Comparison of ENCODE assay signal across 7 mouse cellular contexts in the genomic region with DNA sequence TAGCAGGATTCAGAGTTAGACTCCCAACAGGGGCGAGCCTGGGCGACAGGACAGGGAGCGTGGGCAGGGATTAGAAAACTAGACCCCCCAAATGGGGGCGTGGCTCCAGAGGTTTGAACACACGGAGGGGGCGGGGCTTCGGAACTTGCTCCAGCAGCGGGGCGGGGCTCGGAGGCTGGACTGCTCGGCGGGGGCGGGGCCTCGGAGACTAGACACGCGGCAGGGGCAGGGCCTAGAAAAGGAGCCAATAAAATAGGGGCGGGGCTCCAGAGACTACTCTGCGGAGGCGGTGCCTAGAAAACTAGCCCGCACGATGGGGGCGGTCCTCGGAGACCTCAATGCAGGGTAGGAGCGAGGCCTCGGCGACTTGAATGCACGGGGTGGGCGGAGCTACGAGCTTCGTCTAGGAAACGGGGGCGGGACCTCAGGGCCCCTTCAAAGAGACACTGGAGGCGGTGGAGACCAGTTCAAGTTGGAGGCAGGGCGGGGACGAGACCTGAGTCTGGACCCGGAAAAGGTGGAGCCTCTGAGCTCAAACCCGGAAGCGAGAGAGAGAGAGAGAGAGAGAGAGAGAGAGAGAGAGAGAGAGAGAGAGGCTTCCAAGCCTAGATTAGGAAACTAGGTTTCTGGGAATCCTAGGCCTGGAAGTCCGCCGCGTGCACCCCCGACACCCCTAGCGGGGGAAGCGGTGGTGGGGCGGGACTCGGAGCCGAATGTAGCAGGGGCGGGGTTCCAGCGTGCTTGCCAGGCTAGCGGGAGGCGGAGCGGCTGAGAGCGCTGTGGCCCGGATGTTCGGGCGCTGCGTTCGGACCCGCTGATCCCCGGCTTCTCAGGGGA. TPM values are rescaled to one million over a fixed set of nuclear protein-coding genes. Genes with fewer than 3 reads are reported as not detected.
DNase-seq lines count a peak whose midpoint lies in the region; ATAC-seq lines count a peak whose summit lies in the region.

A gene (minus strand): TSS at position 111 of the 837 bp plus-strand sequence.
A gene (plus strand): TSS at position 261 of the 837 bp plus-strand sequence.

- H3K9ac ChIP-seq in embryonic facial prominence, embryonic 11.5 days (replicated peaks; ENCODE audit: low read length): peak within 1 kb of the TSS; percentile 74
- H3K9ac ChIP-seq in midbrain, embryonic 13.5 days (replicated peaks): peak within 1 kb of the TSS; percentile 76

- no peaks in the 10 kb centered on the region for H3K27me3 ChIP-seq in embryonic facial prominence, embryonic 11.5 days (ENCODE audit: control insufficient read depth, insufficient read depth, low read length)
- H3K27me3 ChIP-seq in limb, embryonic 10.5 days (ENCODE audit: low read depth, poor library complexity, severe bottlenecking): no peaks in the 10 kb centered on the region
- H3K27me3 ChIP-seq in midbrain, embryonic 13.5 days: no peaks in the 10 kb centered on the region

- H3K4me3 ChIP-seq in embryonic facial prominence, embryonic 11.5 days (ENCODE audit: low read depth, low read length): peak within 1 kb of the TSS; percentile 52
- H3K4me3 ChIP-seq in limb, embryonic 10.5 days: peak within 1 kb of the TSS; percentile 77
- H3K4me3 ChIP-seq in midbrain, embryonic 13.5 days (replicated peaks): peak within 1 kb of the TSS; percentile 66

- no peaks in the 10 kb centered on the region for H3K4me1 ChIP-seq in embryonic facial prominence, embryonic 11.5 days (ENCODE audit: control insufficient read depth, insufficient read depth, low read length)
- peaks cover 37% of the 10 kb centered on the region for H3K4me1 ChIP-seq in limb, embryonic 10.5 days
- peaks cover 53% of the 10 kb centered on the region for H3K4me1 ChIP-seq in midbrain, embryonic 13.5 days (replicated peaks)

- H3K9me3 ChIP-seq in embryonic facial prominence, embryonic 11.5 days (replicated peaks; ENCODE audit: control insufficient read depth, low read length): no peaks in the 10 kb centered on the region
- no peaks in the 10 kb centered on the region for H3K9me3 ChIP-seq in limb, embryonic 10.5 days (replicated peaks)
- no peaks in the 10 kb centered on the region for H3K9me3 ChIP-seq in midbrain, embryonic 13.5 days

- WGBS in embryonic facial prominence, embryonic 11.5 days: 2% methylated on average over 57 of the region's 60 CpGs
- WGBS in limb, embryonic 10.5 days: under 1% methylated on average over 60 of the region's 60 CpGs
- under 1% methylated on average over 60 of the region's 60 CpGs for WGBS in midbrain, embryonic 13.5 days

- no peaks in the 10 kb centered on the region for H3K36me3 ChIP-seq in embryonic facial prominence, embryonic 11.5 days (replicated peaks; ENCODE audit: control insufficient read depth, insufficient read depth, low read depth, low read length)
- peaks cover 8% of the 10 kb centered on the region for H3K36me3 ChIP-seq in limb, embryonic 10.5 days
- peaks cover 8% of the 10 kb centered on the region for H3K36me3 ChIP-seq in midbrain, embryonic 13.5 days

- peak; percentile 100 for DNase-seq in adrenal gland, postnatal 14 days
- DNase-seq in embryonic facial prominence, embryonic 11.5 days (ENCODE audit: low spot score): peak; percentile 100
- DNase-seq in kidney, adult 11 months: peak; percentile 100
- peak; percentile 99 for DNase-seq in limb, embryonic 10.5 days (ENCODE audit: low spot score)
- DNase-seq in spleen, adult 12 weeks (ENCODE audit: low spot score): peak; percentile 94

- peak within 1 kb of the TSS; percentile 76 for H3K4me2 ChIP-seq in embryonic facial prominence, embryonic 11.5 days (ENCODE audit: low read depth, low read length)
- peak within 1 kb of the TSS; percentile 77 for H3K4me2 ChIP-seq in midbrain, embryonic 13.5 days (replicated peaks)

- H3K27ac ChIP-seq in embryonic facial prominence, embryonic 11.5 days (replicated peaks; ENCODE audit: low read depth, low read length): peak within 1 kb of the TSS; percentile 91
- peak within 1 kb of the TSS; percentile 95 for H3K27ac ChIP-seq in limb, embryonic 10.5 days
- peak within 1 kb of the TSS; percentile 94 for H3K27ac ChIP-seq in midbrain, embryonic 13.5 days

- peak; percentile 97 for ATAC-seq in embryonic facial prominence, embryonic 11.5 days (replicated peaks; ENCODE audit: insufficient number of reproducible peaks, low FRiP score, low TSS enrichment, low read depth)
- peak; percentile 83 for ATAC-seq in granulocyte monocyte progenitor cell, adult 5-6 weeks (replicated peaks; ENCODE audit: poor library complexity, severe bottlenecking)
- ATAC-seq in midbrain, embryonic 13.5 days: peak; percentile 93

RNA-seq across cellular contexts. Expression of the first gene that starts in this region (rescaled TPM):
- total RNA-seq in adrenal gland, postnatal 14 days (2021): 29.9 and 31.3 TPM in 2 replicates
- 10.9 and 14.0 TPM in 2 replicates for polyA plus RNA-seq in embryonic facial prominence, embryonic 11.5 days (2014; fragmentation: Nextera tagmentation; extraction: Ambion mirVana)
- total RNA-seq in granulocyte monocyte progenitor cell, adult 5-6 weeks (2014; fragmentation: Nextera tagmentation): 0.90 and 1.8 TPM in 2 replicates
- 0.67 and 0.73 TPM in 2 replicates for total RNA-seq in granulocyte monocyte progenitor cell, adult 5-6 weeks (2017)
- 7.4 and 9.9 TPM in 2 replicates for polyA plus RNA-seq in limb, embryonic 10.5 days (2016; fragmentation: Nextera tagmentation; extraction: Ambion mirVana)
- polyA plus RNA-seq in midbrain, embryonic 13.5 days (2015; fragmentation: Nextera tagmentation; extraction: Ambion mirVana): 8.5 and 10.6 TPM in 2 replicates

RNA-seq across cellular contexts. Expression of the second gene that starts in this region (rescaled TPM):
- 38.3 and 41.0 TPM in 2 replicates for total RNA-seq in adrenal gland, postnatal 14 days (2021)
- 48.2 and 60.7 TPM in 2 replicates for polyA plus RNA-seq in embryonic facial prominence, embryonic 11.5 days (2014; fragmentation: Nextera tagmentation; extraction: Ambion mirVana)
- total RNA-seq in granulocyte monocyte progenitor cell, adult 5-6 weeks (2014; fragmentation: Nextera tagmentation): 20.8 and 30.2 TPM in 2 replicates
- 23.1 TPM in 2 replicates for total RNA-seq in granulocyte monocyte progenitor cell, adult 5-6 weeks (2017)
- 67.5 and 69.6 TPM in 2 replicates for polyA plus RNA-seq in limb, embryonic 10.5 days (2016; fragmentation: Nextera tagmentation; extraction: Ambion mirVana)
- polyA plus RNA-seq in midbrain, embryonic 13.5 days (2015; fragmentation: Nextera tagmentation; extraction: Ambion mirVana): 129 and 136 TPM in 2 replicates

Comparison
In these comparisons a context has a peak if more than half of its experiments do, and no peak if none do; other contexts are left out.
1. Peak in every context shown above with its lines: DNase-seq, ATAC-seq, H3K4me3 ChIP-seq and H3K27ac ChIP-seq.
2. RNA of the first gene that starts in this region (total RNA-seq): 29.9 to 31.3 TPM in adrenal gland, postnatal 14 days; 0.67 to 1.8 TPM in granulocyte monocyte progenitor cell, adult 5-6 weeks; every median in the first group is over 10 times any median in the second.